Mouse (Mus musculus): ENCODE data around the gene Fbxl22.

Fbxl22 gene

GRCm38 (mm10) chr9:66512351-66512671 lies 2.1 kb downstream of the Fbxl22 start:
- ChIA-PET CTCF (interaction anchor here in 3 of 4 experiments (0.6 to 3.0 kb wide), 16 partner anchors 12 to 1121 kb away, joined by 3 to 10 read pairs (median 3); partner anchors contain the start of genes Aph1b (in 1 of the 3) and Dapk2 (in 1 of the 3)), POLR2A (interaction anchor here in 3 of 4 experiments (0.5 to 2.8 kb wide), 63 partner anchors 8 to 1247 kb away, joined by 3 to 30 read pairs (median 4); partner anchors contain the start of genes Aph1b (in 2 of the 3), Dapk2 (in 2 of the 3), Lactb (in 2 of the 3) and Usp3 (in 2 of the 3))

DNA sequence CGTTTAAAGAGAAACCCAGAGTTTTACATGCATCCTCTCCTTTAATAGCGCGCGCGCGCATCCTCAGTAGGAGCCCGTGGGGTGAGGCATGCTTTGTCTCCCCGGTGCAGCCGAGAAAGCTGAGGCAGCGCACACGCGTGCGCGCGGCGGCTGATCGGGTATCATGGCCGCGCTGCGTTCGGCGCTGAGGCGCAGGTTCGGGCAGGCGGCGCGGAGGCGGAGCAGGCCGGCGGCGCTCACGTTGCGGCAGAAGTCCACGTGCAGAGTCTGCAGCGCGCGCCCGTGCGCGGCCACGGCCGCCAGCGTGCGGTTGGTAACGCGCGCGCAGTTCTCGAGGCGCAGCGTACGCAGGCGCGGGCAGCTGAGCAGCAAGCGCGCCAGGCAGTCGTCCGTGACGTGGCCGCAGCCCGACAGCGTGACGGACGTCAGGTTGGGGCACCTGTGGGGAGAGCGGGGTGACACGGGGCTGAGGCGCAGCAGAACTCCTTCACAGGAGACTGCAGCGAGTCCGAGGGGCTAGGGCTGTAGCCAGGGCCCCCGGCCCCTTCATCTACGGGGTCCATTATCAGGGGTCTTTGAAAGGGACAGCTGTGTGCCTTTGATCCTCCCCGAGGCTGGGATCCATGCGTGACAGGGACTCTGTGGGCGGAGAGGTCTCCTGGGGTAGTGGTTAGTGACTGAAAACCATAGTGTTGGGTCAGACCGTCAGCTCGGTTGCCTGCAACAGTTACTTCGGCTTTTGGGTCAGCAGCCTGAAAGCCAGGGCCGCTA lies 2.6 kb downstream of the Fbxl22 start:
- ChIA-PET CTCF (interaction anchor here in 3 of 4 experiments (0.6 to 3.0 kb wide), 13 partner anchors 135 to 1122 kb away, joined by 3 to 8 read pairs (median 3); partner anchors contain the start of genes Aph1b (in 1 of the 3) and Dapk2 (in 1 of the 3)), POLR2A (interaction anchor here in 3 of 4 experiments (0.6 to 2.8 kb wide), 59 partner anchors 10 to 938 kb away, joined by 3 to 30 read pairs (median 4); partner anchors contain the start of genes Aph1b (in 2 of the 3), Ciao2a (in 2 of the 3), Lactb (in 2 of the 3) and Snx1 (in 2 of the 3))

DNA sequence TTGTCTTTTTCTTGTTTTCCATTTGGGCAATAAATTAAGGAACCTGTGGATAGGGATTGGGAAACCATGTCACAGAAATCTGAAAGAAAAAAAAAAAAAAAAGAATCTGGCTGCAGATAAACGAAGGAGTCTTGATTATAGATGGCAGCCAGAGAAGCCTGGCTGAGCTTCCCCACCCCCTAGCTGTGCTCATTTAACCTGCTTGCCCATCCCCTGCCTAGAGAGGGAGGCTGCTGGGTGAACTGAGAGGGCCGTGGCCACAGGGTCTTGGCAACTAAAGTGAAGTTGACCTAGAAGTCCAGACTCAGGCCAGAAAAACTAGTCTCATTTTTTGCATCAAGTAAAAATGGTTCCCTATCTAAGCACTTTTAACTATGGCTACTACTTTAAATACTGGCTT lies 3.4 kb downstream of the Fbxl22 start:
- ChIA-PET CTCF (interaction anchor here in 2 of 4 experiments (1.0 to 1.6 kb wide), 4 partner anchors 136 to 315 kb away, joined by 3 to 4 read pairs (median 3); no protein-coding TSS in a partner anchor), POLR2A (interaction anchor here in 3 of 4 experiments (0.6 to 2.6 kb wide), 25 partner anchors 10 to 918 kb away, joined by 3 to 30 read pairs (median 4); partner anchors contain the start of genes Aph1b (in 2 of the 3), Usp3 (in 2 of the 3), Aph1c (in 1 of the 3) and Ciao2a (in 1 of the 3))

DNA sequence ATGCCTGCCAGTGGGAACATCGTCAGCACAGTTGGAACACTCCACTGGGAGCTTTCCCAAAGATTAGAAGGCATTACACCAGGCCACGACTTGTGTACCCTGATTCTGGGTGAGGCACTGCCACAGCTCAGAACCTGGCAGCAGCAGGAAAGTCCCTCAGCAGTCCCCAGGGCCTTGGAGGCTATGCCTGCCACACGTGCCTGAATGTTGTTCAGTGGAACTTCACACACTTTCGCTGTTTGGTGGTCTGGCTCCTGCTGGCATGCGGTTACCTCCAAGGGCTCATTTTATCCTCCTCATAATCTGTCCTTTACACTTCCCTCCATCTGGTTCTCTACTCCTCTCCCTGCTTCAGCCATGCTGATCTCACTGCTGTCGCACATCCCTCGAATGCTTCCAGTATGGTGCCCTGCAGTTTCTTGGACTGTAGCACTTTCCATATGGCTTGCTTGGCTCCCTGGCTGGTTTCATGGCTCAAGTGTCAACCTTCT lies 4.0 kb downstream of the Fbxl22 start:
- ChIA-PET POLR2A (interaction anchor here in 2 of 4 experiments (0.5 to 2.4 kb wide), 8 partner anchors 25 to 533 kb away, joined by 3 to 30 read pairs (median 4); partner anchors contain the start of genes Aph1b (in 1 of the 2) and Usp3 (in 1 of the 2)), CTCF (interaction anchor here in 1 of 4 experiments (0.7 kb wide), 1 partner anchor 533 kb away, joined by 3 read pairs; no protein-coding TSS in a partner anchor)

DNA sequence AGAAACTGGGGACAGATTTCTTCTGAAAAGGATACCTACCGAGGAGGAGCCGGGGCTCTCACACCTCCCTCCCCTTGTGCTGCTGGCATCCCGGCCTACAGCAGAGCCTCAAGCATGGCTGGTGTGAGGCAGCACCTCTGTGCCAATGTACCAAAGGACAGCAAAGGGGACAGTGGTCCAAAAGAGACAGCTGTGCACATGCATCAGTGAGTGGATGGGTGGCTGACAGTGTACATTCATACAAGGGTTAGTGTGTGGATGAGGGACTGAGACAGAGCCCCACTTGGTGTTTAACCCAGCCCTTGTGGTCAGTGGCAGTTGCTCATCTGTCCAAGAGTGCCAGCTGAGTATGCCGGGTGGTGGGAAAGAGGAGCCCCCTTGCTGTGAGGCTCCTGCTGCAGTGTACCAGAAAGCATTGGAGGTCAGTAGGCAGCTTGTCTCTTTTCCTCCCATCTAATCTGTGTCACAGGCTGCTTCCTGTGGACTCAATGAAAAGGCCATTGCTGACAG lies 5.4 kb downstream of the Fbxl22 start:
- CTCF ChIA-PET = no interaction called here
- POLR2A ChIA-PET = interaction anchor here in 1 of 4 experiments (1.4 kb wide), 1 partner anchor 287 kb away, joined by 6 read pairs; no protein-coding TSS in a partner anchor

DNA sequence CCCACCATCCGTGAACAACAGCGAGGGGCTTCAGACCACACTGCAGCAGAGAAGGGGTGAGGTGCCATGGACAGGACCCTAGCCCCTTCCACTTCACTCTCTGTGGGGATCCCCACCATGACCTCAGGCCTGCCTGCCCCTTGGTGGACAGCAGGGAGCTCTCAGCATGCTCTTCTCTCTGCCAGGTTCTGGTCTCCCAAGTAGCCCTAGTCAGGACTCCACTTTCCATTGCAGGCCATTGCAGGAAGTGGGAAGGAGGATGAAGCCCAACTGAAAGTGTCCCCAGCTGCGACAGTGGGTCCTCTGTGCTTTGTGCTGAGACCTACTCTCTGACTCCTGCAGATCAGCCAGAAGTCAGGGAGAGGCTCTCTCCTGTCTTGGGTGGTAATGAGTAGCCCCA lies 6.7 kb downstream of the Fbxl22 start:
- CTCF ChIA-PET = no interaction called here
- POLR2A ChIA-PET = interaction anchor here in 1 of 4 experiments (0.6 kb wide), 1 partner anchor 8 kb away, joined by 3 read pairs; no protein-coding TSS in a partner anchor

DNA sequence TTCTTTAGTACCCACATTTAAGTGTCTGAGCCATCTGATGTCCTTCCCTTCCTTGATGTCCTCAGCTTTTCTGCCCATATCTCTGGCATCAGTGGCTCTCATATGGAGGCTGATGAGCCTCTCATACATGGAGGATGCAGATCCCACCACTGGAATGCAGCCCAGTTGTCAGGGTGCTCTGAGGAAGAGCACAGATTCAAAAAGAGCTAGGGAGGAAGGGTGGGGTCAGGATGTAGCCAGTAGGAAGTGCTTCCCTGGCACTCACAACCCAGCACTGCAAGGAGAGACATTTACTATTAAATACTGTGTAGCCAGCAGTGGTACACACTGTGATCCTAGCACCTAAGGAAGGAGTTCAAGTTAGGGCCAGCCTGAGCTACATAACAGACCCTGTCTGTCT lies 8.0 kb downstream of the Fbxl22 start:
- POLR2A ChIA-PET = interaction anchor here in 1 of 4 experiments (0.6 kb wide), 1 partner anchor 140 kb away, joined by 5 read pairs; no protein-coding TSS in a partner anchor

GRCm38 (mm10) chr9:66506011-66506410 lies 8.4 kb downstream of the Fbxl22 start:
- ChIA-PET POLR2A (interaction anchor here in 1 of 4 experiments (1.3 kb wide), 1 partner anchor 9 kb away, joined by 4 read pairs; the partner anchor contains the start of gene Fbxl22), CTCF (interaction anchor here in 1 of 4 experiments (1.1 kb wide), 1 partner anchor 329 kb away, joined by 3 read pairs; no protein-coding TSS in a partner anchor)

More for the DNA sequence above, 8.0 kb downstream of the Fbxl22 start:
- CTCF ChIA-PET = interaction anchor here in 1 of 4 experiments (1.1 kb wide), 1 partner anchor 329 kb away, joined by 3 read pairs; no protein-coding TSS in a partner anchor

- POLR2A ChIA-PET = interaction anchor here in 2 of 4 experiments (0.6 to 1.3 kb wide), 2 partner anchors 9 to 719 kb away, joined by 3 to 4 read pairs; partner anchors contain the start of gene Fbxl22 (in 1 of the 2)
- CTCF ChIA-PET = no interaction called here
Measured at GRCm38 (mm10) chr9:66505141-66505917, 9.1 kb downstream of the Fbxl22 start.

DNA sequence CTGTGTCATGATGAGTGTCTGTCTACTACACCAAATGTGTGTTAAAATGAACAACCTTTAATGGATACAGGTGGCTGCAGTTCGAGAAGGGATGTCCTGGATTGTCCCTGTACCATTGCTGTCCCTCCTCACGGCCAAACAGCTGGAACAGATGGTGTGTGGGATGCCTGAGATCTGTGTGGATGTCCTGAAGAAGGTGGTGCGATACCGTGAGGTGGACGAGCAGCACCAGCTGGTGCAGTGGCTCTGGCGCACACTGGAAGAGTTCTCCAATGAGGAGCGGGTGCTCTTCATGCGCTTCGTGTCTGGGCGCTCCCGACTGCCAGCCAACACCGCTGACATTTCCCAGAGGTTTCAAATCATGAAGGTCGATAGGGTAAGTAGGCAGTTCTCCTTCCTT lies 9.9 kb downstream of the Fbxl22 start:
- CTCF ChIA-PET = interaction anchor here in 2 of 4 experiments (0.5 to 1.5 kb wide), 3 partner anchors 10 to 158 kb away, joined by 4 to 6 read pairs (median 5); partner anchors contain the start of gene Fbxl22 (in 1 of the 2)
- POLR2A ChIA-PET = interaction anchor here in 2 of 4 experiments (0.6 to 1.4 kb wide), 4 partner anchors 8 to 718 kb away, joined by 3 to 7 read pairs (median 4); partner anchors contain the start of gene Fbxl22 (in 1 of the 2)

DNA sequence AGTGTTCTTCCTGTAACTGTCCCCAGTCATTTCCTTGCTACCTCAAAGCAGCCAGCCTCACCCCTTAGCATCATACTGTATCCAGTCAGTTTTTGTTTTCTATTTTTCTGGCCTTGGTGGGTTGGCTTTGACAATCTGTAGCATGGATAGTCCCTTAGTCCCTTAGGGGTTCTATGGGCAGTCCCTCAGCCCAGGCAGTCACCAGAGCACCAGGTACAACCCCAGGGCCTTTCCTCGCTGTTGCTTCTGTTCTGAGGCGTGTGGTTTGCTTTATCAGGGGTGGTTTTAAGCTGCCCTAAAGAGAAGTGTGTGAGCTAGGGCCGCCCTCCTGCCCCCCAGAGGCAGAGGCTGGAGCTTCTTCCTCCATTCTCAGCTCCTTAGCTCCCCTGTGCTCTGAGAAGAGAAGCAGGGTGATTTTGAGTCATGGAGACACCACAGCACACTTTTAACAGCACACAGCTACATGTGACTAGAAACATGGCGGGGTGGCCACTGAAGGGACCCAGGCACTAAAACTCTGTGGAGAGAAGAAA lies 10.4 kb downstream of the Fbxl22 start:
- POLR2A ChIA-PET = interaction anchor here in 2 of 4 experiments (0.6 to 1.4 kb wide), 3 partner anchors 9 to 250 kb away, joined by 3 to 7 read pairs (median 4); partner anchors contain the start of gene Fbxl22 (in 1 of the 2)

DNA sequence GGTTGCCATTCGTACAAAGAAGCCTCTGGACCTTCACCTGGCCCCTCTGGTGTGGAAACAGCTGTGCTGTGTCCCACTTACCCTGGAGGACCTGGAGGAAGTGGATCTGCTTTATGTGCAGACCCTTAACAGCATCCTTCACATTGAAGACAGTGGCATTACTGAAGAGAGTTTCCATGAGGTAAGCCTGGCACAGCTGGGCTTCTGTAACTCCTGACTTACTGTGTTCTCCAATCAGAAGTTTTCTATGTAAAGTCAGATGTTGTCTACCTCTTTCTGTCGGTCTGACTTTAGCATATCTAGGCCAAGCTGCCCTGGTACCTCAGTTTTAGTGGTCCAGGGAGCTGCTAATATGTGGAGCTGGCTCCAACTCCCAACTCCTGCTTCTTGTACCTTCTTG lies 13.1 kb downstream of the Fbxl22 start:
- POLR2A ChIA-PET = interaction anchor here in 1 of 4 experiments (0.8 kb wide), 1 partner anchor 10 kb away, joined by 3 read pairs; no protein-coding TSS in a partner anchor
- CTCF ChIA-PET = no interaction called here

More for the DNA sequence above, 10.4 kb downstream of the Fbxl22 start:
- CTCF ChIA-PET = interaction anchor here in 2 of 4 experiments (0.5 to 1.5 kb wide), 4 partner anchors 10 to 532 kb away, joined by 3 to 6 read pairs (median 4); partner anchors contain the start of gene Fbxl22 (in 1 of the 2)

GRCm38 (mm10) chr9:66493992-66494391 lies 20.4 kb downstream of the Fbxl22 start:
- ChIA-PET CTCF (interaction anchor here in 1 of 4 experiments (0.6 kb wide), 1 partner anchor 54 kb away, joined by 3 read pairs; no protein-coding TSS in a partner anchor), POLR2A (no interaction called here)

- ChIA-PET POLR2A (no interaction called here), CTCF (no interaction called here)
Measured at GRCm38 (mm10) chr9:66492361-66492760, 22.0 kb downstream of the Fbxl22 start.

GRCm38 (mm10) chr9:66488786-66489185 lies 25.6 kb downstream of the Fbxl22 start:
- ChIA-PET POLR2A (no interaction called here), CTCF (no interaction called here)

- POLR2A ChIA-PET = no interaction called here
- CTCF ChIA-PET = interaction anchor here in 1 of 4 experiments (1.7 kb wide), 1 partner anchor 18 kb away, joined by 5 read pairs; no protein-coding TSS in a partner anchor
Measured at GRCm38 (mm10) chr9:66483429-66483828, 31.0 kb downstream of the Fbxl22 start.

DNA sequence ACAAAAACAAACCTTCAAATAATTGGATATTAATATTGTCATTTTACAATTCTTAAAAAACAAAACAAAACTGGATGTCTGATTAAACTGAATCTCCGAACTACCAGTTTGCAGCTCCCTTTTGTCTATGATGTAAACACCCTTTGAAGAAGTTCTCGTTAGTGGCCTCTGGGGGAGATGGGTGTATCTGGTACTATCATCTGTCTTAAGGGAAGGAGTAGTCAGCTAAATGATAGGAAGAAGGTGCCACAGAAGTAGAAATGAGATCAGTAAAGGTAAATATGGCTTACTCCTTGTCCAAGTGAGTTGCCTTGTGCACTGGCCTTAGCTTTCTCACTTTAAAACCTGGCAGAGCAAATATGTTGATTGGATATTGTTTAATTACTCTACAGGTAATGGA lies 36.6 kb downstream of the Fbxl22 start:
- POLR2A ChIA-PET = interaction anchor here in 1 of 4 experiments (0.6 kb wide), 1 partner anchor 546 kb away, joined by 4 read pairs; no protein-coding TSS in a partner anchor
- CTCF ChIA-PET = no interaction called here
